Mouse (Mus musculus) liver, embryonic 14.5 days (tissue): Measurements from ENCODE around the gene Inpp5a. TPM values are rescaled to one million over a fixed set of nuclear protein-coding genes. Genes with fewer than 3 reads are reported as not detected.
A peak's percentile ranks its signal among the peaks of the same experiment; 100 is the strongest.

ENCODE experiments used
- ATAC-seq: fragments of 200-750 bp; cut with Nextera tagmentation; 2 replicates; pipeline ENCODE4 v1.8.0; 2017; ENCODE audit warnings: moderate number of reproducible peaks, mild to moderate bottlenecking, moderate library complexity; ENCODE audit not compliant: insufficient read depth
- DNase-seq, 3 experiments: peaks; one replicate each; pipeline ENCODE4 v3.0.0-alpha.2; 2012 to 2013; ENCODE audit warnings: low read depth in 3 of 3, low spot score in 3 of 3
- H3K27ac ChIP-seq: fragments of 300-500 bp; sonication (generic); 2 replicates; pipeline ENCODE4 v1.5.1; 2014; ENCODE audit warnings: moderate library complexity, mild to moderate bottlenecking, control low read depth, inconsistent platforms
- H3K27me3 ChIP-seq: fragments of 300-500 bp; sonication (generic); 2 replicates; pipeline ENCODE4 v1.6.1; 2014; ENCODE audit warnings: mild to moderate bottlenecking, low read length, moderate library complexity; ENCODE audit not compliant: control insufficient read depth, insufficient read depth
- H3K36me3 ChIP-seq: fragments of 300-500 bp; sonication (generic); replicated peaks from 2 replicates; pipeline ENCODE4 v1.6.1; 2014; ENCODE audit warnings: low read depth; ENCODE audit not compliant: control insufficient read depth, insufficient read depth
- H3K4me1 ChIP-seq, 2 experiments: fragments of 200-500 bp in 1 of 2; fragments of 300-500 bp in 1 of 2; sonication (generic) in 1 of 2; replicated peaks; 2 replicates each; pipeline ENCODE4 v1.6.1; 2012 to 2014; ENCODE audit warnings: antibody characterized with exemption in 1 of 2, inconsistent platforms in 1 of 2, low read length in 1 of 2; ENCODE audit not compliant: control insufficient read depth in 2 of 2, insufficient read depth in 2 of 2
- H3K4me2 ChIP-seq: fragments of 300-500 bp; sonication (generic); 2 replicates; pipeline ENCODE4 v1.6.1; 2014; ENCODE audit warnings: low read depth, mild to moderate bottlenecking, control low read depth, moderate library complexity
- H3K4me3 ChIP-seq, 2 experiments: fragments of 200-500 bp in 1 of 2; fragments of 300-500 bp in 1 of 2; sonication (generic) in 1 of 2; 2 replicates each; pipeline ENCODE4 v1.5.1; 2012 to 2014; ENCODE audit warnings: low read depth in 2 of 2, low read length in 2 of 2, mild to moderate bottlenecking in 2 of 2, control low read depth in 1 of 2, inconsistent platforms in 1 of 2, moderate library complexity in 1 of 2; ENCODE audit not compliant: insufficient read depth in 1 of 2
- H3K9ac ChIP-seq: fragments of 300-500 bp; sonication (generic); replicated peaks from 2 replicates; pipeline ENCODE4 v1.6.1; 2014; ENCODE audit warnings: mild to moderate bottlenecking, control low read depth, moderate library complexity
- H3K9me3 ChIP-seq: fragments of 300-500 bp; sonication (generic); 2 replicates; pipeline ENCODE4 v1.6.1; 2016; ENCODE audit warnings: low read length, mixed read lengths; ENCODE audit not compliant: control insufficient read depth
- CTCF ChIP-seq: IDR thresholded peaks from 2 replicates; pipeline ENCODE4 v1.5.1; 2016; ENCODE audit warnings: antibody characterized with exemption, low read depth, control low read depth
- EP300 ChIP-seq: IDR thresholded peaks from 2 replicates; pipeline ENCODE4 v1.6.1; 2016; ENCODE audit warnings: antibody characterized with exemption, low read depth
- WGBS: fragments of 180-500 bp; shearing (Covaris S2); extraction: QIAGEN DNeasy Blood & Tissue Kit; methylation state at CpG from one replicate; pipeline ENCODE4 v1.1.7; 2014; ENCODE audit not compliant: insufficient replicate concordance; 5-methylcytosine and 5-hydroxymethylcytosine counted together
- polyA plus RNA-seq, 2 experiments: library from polyadenylated mRNA; depleted of rRNA in 1 of 2; stranded (reverse) in 1 of 2; unstranded in 1 of 2; fragments of >200 nt; fragmentation: Nextera tagmentation in 1 of 2; extraction: Ambion mirVana in 1 of 2; gene quantifications; 2 replicates each; pipeline versions ENCODE4 v1.2.1 to v1.2.3; 2012 to 2014

Gene Inpp5a
- polyA plus RNA-seq, 2 experiments, result 2.4 to 3.5 TPM

DNA sequence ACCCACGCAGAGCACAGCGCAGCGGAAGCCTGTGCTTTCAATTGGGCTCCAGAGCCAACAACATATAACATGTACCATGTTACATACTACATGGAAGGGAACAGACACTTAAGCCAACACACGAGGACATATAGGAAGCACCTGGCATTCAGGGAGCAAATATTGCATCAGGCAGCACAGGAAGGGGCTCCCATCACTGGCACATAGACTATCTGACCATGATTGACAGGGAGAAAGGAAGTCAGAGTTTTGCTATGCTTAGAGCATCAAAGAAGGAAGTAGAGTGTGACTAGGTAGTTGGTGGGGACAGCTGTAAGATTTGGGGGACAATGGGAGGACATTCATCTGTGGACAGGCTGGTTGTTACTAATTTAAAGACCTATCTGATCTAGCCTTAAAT is 103.4 kb downstream of the Inpp5a start:
- 64% methylated on average over 4 of the region's 4 CpGs for WGBS
- no peaks in the 10 kb centered on the region for H3K36me3 ChIP-seq
- no peak overlapping the region for H3K27ac ChIP-seq
- no peaks in the 10 kb centered on the region for H3K27me3 ChIP-seq
- no peaks in the 10 kb centered on the region for H3K9me3 ChIP-seq
- DNase-seq (no peak), ATAC-seq (no peak)
- H3K4me2 ChIP-seq, result no peak overlapping the region
- H3K4me1 ChIP-seq, result no peaks in the 10 kb centered on the region
- TF ChIP-seq CTCF (no peak), EP300 (no peak)
- no peak overlapping the region for H3K4me3 ChIP-seq
- no peak overlapping the region for H3K9ac ChIP-seq

DNA sequence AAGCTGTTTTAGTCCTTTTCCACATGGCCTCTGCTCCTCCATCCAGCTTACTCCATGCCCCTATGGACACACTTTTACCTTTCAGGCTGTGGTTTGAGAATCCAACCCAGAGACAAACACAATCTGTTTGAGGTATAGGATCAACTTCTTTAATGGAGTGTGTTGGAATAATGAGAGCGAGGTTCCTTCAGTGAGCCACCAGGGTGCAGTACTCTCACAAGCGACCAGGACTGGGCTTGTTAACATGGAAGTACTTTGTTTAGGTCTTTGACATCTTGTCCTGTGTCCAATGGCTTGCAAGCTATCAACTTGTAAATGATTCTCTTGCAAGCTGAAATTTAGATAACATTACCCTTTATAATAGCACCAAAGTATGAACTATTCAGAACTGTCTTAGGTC is 104.0 kb downstream of the Inpp5a start:
- no peaks in the 10 kb centered on the region for H3K27me3 ChIP-seq
- TF ChIP-seq CTCF (peak; percentile 38; the same call in 1 of the 2 replicates), EP300 (no peak)
- DNase-seq, result no peak
- H3K9ac ChIP-seq, result no peak overlapping the region
- H3K4me3 ChIP-seq, result no peak overlapping the region
- H3K4me1 ChIP-seq, result no peaks in the 10 kb centered on the region
- H3K27ac ChIP-seq, result no peak overlapping the region
- ATAC-seq, result no peak
- no peaks in the 10 kb centered on the region for H3K36me3 ChIP-seq
- no peak overlapping the region for H3K4me2 ChIP-seq
- 40% methylated on average over 2 of the region's 2 CpGs for WGBS
- no peaks in the 10 kb centered on the region for H3K9me3 ChIP-seq

DNA sequence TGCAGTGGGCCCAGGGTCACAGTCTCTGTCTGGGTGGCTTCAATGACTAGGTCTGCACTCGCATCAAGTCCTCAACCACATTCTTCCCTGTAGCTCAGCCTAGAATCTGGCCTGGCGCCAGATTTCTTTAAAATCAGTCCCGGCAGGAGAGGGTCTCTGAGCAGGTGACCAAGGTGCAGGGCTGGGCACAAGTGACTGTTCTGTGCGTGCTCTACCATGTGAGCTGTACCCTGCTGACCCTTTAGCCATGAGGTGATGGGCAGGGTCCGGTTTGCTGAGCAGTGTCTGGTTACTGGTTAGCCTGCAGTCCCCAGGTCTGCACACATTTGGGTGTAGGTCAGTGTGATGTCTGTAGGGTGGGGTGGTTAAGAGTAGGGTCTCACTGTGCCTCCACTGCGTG is 106.9 kb downstream of the Inpp5a start:
- H3K36me3 ChIP-seq, result no peaks in the 10 kb centered on the region
- TF ChIP-seq EP300 (no peak), CTCF (no peak)
- H3K9me3 ChIP-seq, result no peaks in the 10 kb centered on the region
- H3K4me2 ChIP-seq, result no peak overlapping the region
- ATAC-seq (peak; percentile 51; the same call in 1 of the 2 replicates), DNase-seq (no peak)
- H3K27me3 ChIP-seq, result no peaks in the 10 kb centered on the region
- no peak overlapping the region for H3K4me3 ChIP-seq
- no peak overlapping the region for H3K27ac ChIP-seq
- no peak overlapping the region for H3K9ac ChIP-seq
- no peaks in the 10 kb centered on the region for H3K4me1 ChIP-seq
- WGBS, result 51% methylated on average over 6 of the region's 6 CpGs

DNA sequence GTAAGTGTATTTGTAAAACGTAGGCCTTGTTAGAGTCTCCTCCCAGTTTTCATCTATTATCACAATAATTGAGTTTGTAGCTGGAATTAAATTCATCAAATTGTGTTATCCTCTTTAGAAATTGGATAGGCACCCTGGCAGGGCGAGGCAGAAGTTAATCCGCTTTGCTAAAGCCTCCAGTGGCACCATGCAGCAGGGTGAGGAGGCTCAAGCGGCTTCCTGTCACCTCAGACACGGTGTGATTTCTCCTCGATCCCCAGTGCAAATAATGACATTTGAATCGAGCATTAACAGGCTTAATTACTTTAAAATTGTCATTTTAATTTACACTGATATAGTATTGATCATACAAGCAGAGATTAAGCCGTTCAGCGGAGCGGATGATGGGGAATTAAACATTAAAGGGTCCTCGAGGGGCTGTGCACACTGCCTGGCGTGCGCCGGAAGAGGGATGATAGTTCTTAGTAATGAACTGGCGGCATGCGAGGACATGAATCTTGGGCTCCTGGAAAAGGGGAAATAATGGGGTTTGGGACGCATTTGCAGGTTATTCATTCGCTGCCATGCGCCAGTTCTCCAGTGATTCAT is 109.2 kb downstream of the Inpp5a start:
- no peaks in the 10 kb centered on the region for H3K9me3 ChIP-seq
- H3K27me3 ChIP-seq, result no peaks in the 10 kb centered on the region
- no peak overlapping the region for H3K4me3 ChIP-seq
- WGBS, result 72% methylated on average over 19 of the region's 19 CpGs
- TF ChIP-seq EP300 (no peak), CTCF (no peak)
- H3K9ac ChIP-seq, result no peak overlapping the region
- ATAC-seq, result no peak
- H3K27ac ChIP-seq, result no peak overlapping the region
- H3K36me3 ChIP-seq, result no peaks in the 10 kb centered on the region
- no peaks in the 10 kb centered on the region for H3K4me1 ChIP-seq
- no peak for DNase-seq
- H3K4me2 ChIP-seq, result no peak overlapping the region

DNA sequence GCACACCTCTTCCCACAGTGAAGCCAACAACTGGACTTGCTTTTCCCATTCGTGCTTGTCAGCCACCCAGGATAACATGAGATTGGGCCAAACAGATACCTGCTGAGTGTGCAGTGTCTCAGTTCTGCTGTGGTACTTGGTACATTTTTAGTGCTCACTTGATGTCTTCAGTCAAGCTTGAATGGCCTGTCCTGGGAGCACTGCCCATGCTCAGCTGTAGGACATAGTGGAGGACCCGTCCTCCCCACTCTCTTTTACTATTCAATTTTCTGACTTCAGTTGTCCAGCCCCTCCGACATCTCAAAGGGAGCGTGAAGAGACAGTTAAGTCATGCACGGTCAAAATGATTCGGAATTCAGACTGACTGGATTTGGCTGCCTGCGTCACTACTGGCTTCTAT is 115.2 kb downstream of the Inpp5a start:
- H3K9ac ChIP-seq, result no peak overlapping the region
- H3K27ac ChIP-seq, result no peak overlapping the region
- 68% methylated on average over 7 of the region's 7 CpGs for WGBS
- TF ChIP-seq EP300 (no peak), CTCF (no peak)
- no peaks in the 10 kb centered on the region for H3K36me3 ChIP-seq
- H3K4me2 ChIP-seq, result no peak overlapping the region
- no peak overlapping the region for H3K4me3 ChIP-seq
- H3K27me3 ChIP-seq, result no peaks in the 10 kb centered on the region
- no peaks in the 10 kb centered on the region for H3K9me3 ChIP-seq
- H3K4me1 ChIP-seq, result no peaks in the 10 kb centered on the region
- DNase-seq (no peak), ATAC-seq (no peak)
